Mouse (Mus musculus): ENCODE data around the gene Ntn5. TPM values are rescaled to one million over a fixed set of nuclear protein-coding genes. Genes with fewer than 3 reads are reported as not detected.

Gene Ntn5
- polyA plus RNA-seq, 1 experiment: 2.1 TPM

DNA sequence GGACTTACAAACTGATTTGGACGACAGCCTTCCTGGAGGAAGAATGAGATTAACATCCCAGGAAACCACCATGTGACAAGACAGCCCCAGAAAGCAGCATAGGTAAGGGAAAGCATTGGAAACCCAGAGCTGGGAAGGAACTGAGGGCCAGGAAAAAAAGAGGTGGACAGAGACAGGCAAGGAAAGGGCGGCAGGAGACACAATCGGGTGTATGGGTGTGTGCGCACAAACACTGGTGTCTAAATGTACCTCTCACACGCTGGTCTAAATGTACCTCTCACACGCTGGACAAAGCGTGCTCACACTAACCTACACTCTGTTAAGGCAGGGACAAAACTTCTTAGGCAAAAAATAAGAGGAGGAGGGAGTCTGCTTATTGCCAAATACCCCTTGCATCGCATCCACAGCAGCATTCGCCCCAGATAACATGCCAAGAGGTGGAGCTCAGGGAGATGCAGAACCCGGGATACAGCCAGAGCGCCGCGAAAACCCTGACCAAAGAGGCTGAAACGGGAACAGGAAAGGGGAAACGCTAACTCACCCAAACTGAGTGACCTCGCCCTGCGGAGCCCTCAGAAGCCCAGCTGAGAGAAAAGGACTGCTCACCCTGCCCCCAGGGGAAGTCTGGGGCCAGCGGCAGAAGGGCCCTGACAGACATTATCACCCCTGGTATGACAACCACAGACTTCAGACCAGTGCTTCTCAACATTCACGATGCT is 32.1 kb downstream of the Ntn5 start:
- DNase-seq (ENCODE audit: low read depth): no peak
- TF ChIP-seq POLR2A (IDR thresholded peaks at IDR 0.05; ENCODE audit: borderline replicate concordance, extremely low read depth, insufficient read depth, insufficient read length, poor library complexity, severe bottlenecking) (no peak), CTCF (IDR thresholded peaks at IDR 0.05; ENCODE audit: borderline replicate concordance, extremely low read depth, insufficient read depth, insufficient read length) (no peak)

DNA sequence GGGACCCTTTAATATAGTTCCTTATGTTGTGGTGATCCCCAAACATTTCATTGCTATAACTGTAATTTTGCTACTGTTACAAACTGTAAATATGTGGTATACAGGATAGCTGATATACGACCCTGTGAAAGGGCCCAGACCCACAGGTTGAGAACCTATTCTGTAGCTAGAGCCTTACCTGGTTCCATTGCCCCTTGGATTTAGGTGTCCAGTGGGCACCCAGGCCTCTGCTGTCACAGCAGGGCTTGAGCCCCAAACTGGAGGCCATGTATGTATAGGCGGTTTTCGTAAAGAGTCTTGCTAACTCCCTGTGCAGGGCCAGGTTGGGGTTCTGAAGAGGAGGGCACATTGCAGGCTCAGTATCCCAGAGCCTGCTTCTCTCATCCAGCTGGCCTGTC is 32.6 kb downstream of the Ntn5 start:
- TF ChIP-seq CTCF (IDR thresholded peaks at IDR 0.05; ENCODE audit: borderline replicate concordance, extremely low read depth, insufficient read depth, insufficient read length): no peak

DNA sequence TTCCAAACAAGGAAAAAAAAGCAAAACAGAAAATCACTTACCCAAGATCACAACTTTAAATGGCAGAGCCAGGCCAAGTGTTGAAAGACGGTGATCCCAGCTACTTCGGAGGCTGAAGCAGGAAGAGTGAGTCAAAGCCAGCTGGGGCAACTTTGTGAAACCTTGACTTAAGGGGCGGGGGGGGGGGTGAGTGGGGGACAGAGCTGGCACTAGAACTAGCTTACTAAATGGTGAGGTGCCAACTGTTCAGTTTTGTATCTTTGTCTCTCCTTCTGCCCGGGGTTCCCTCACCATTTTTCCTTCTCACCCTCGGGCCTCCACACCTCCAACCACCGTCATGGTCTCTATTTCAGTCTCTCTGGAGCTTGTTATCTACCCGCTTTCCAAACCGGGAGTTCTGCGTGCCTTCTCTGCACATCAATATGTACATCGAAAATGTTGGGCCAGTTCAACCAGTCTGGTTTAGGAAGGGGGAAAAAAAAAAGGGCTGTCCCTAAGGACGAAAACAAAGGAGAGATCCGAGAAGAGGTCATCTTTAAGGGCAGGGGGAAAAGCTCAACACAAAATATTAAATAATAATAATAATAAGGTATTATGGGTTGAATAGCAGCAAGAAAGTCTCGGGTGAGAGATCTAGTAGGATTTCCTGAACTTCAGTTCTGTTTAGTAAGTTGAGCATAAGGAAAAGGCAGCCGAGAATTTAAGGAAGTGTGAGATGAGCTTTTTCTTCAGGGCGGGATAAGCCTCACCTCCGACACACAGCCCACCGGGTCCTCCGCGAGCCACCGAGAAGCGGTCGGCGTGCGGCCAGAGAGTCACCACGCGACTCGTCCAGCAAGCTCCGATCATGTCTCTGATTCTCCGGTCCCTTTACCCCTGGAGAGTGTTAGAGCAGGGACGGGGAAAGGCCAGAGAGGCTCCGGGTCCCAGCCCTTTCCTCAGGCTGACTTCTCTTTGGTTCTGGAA is 33.4 kb downstream of the Ntn5 start:
- DNase-seq (ENCODE audit: low read depth): no peak
- TF ChIP-seq POLR2A (IDR thresholded peaks at IDR 0.05; ENCODE audit: borderline replicate concordance, extremely low read depth, insufficient read depth, insufficient read length, poor library complexity, severe bottlenecking): no peak
- no peak for TF ChIP-seq CTCF (IDR thresholded peaks at IDR 0.05; ENCODE audit: borderline replicate concordance, extremely low read depth, insufficient read depth, insufficient read length)

More for the DNA sequence above, 32.6 kb downstream of the Ntn5 start:
- no peak for DNase-seq (ENCODE audit: low read depth)

DNA sequence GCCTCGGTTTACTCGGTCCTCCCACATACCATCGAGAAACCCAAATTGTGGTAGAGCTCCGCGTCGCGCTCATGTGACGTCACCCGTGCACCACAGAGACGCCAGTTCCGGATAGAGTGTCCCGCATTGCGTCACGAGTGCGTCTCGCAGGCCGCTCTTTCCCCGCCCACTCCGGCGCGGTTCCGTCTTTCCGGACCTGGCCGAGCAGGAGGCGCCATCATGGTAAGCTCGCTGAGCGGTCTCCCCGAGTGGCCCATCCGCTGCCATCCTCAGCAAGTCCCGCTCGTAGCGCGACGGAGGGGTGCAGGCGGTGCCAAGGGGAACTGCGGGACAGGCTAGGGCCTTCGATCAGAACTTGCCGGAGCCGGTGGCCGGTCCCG is 34.1 kb downstream of the Ntn5 start, which contains the start of gene Sphk2:
Gene Sphk2, minus strand, starts transcription at position 85 of the 380 bp plus-strand sequence.
- TF ChIP-seq CTCF (IDR thresholded peaks at IDR 0.05; ENCODE audit: borderline replicate concordance, extremely low read depth, insufficient read depth, insufficient read length) (no peak), POLR2A (IDR thresholded peaks at IDR 0.05; ENCODE audit: borderline replicate concordance, extremely low read depth, insufficient read depth, insufficient read length, poor library complexity, severe bottlenecking) (peak; percentile 85; the same call in 1 of the 2 replicates)
- peak; percentile 99 for DNase-seq (ENCODE audit: low read depth)

DNA sequence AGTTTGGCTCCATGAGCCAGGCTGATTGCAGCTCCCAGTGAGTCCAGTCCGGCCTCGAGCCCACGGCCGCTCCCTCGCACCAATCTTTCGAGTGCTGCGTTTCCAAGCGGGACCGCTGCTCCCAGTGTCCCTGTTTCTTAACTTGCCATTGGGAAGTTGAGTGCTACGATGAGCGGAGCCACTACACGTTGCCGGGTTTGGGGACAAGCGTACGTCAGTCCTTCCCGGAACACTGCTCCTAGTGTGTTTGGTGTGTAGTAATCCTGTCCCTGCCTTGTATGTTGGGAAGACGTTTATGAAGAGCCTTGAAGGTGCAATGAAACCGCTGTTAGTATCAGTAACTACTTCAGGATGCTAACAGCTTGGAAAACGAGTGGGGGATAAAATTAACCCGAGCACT is 34.5 kb downstream of the Ntn5 start:
- TF ChIP-seq POLR2A (IDR thresholded peaks at IDR 0.05; ENCODE audit: borderline replicate concordance, extremely low read depth, insufficient read depth, insufficient read length, poor library complexity, severe bottlenecking) (no peak), CTCF (IDR thresholded peaks at IDR 0.05; ENCODE audit: borderline replicate concordance, extremely low read depth, insufficient read depth, insufficient read length) (no peak)
- DNase-seq (ENCODE audit: low read depth): no peak

DNA sequence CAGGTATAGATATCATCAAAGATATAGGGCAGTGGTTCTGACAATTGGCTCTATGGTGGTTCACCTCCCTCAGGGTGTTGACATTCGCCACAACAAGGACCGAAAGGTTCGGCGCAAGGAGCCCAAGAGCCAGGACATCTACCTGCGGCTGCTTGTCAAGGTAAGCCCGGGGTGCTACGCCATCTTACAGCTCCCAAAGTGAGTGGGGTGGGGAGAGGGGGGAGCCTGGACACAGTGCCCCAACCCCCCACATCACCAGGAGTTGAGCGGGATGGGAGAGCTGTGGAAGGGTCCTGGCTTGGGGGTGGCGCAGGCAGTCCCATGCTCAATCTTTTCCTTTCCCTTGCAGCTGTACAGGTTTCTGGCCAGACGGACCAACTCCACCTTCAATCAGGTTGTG is 35.4 kb downstream of the Ntn5 start:
- no peak for TF ChIP-seq POLR2A (IDR thresholded peaks at IDR 0.05; ENCODE audit: borderline replicate concordance, extremely low read depth, insufficient read depth, insufficient read length, poor library complexity, severe bottlenecking)
- no peak for TF ChIP-seq CTCF (IDR thresholded peaks at IDR 0.05; ENCODE audit: borderline replicate concordance, extremely low read depth, insufficient read depth, insufficient read length)

DNA sequence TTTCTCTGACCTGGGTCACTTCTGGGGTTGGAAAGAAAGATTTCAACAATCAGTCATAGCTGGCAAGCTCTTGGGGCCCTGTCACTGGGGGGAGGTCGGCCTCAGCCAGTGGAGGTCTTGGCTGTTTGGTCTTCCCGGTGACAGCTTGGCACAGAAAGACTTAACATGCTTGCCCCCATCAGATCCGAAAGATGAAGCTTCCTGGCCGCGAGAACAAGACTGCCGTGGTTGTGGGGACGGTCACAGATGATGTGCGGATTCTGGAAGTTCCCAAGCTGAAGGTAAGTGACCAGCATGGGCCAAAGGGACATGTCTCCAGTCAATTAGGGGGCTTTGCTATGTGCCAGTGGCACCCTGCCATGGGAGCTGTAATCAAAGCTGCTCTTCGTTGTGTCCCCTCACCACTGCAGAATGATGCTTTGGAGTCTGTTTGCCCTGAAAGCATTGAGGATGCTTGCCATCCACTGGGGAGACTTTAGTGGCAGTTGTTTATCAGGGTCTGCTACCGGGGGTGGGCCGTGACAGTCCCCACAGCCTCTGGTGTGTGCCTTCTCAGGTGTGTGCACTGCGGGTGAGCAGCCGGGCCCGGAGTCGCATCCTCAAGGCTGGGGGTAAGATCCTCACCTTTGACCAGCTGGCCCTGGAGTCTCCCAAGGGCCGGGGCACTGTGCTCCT is 36.1 kb downstream of the Ntn5 start:
- TF ChIP-seq CTCF (IDR thresholded peaks at IDR 0.05; ENCODE audit: borderline replicate concordance, extremely low read depth, insufficient read depth, insufficient read length) (no peak), POLR2A (IDR thresholded peaks at IDR 0.05; ENCODE audit: borderline replicate concordance, extremely low read depth, insufficient read depth, insufficient read length, poor library complexity, severe bottlenecking) (no peak)
- no peak for DNase-seq (ENCODE audit: low read depth)

More for the DNA sequence above, 35.4 kb downstream of the Ntn5 start:
- DNase-seq (ENCODE audit: low read depth): no peak

DNA sequence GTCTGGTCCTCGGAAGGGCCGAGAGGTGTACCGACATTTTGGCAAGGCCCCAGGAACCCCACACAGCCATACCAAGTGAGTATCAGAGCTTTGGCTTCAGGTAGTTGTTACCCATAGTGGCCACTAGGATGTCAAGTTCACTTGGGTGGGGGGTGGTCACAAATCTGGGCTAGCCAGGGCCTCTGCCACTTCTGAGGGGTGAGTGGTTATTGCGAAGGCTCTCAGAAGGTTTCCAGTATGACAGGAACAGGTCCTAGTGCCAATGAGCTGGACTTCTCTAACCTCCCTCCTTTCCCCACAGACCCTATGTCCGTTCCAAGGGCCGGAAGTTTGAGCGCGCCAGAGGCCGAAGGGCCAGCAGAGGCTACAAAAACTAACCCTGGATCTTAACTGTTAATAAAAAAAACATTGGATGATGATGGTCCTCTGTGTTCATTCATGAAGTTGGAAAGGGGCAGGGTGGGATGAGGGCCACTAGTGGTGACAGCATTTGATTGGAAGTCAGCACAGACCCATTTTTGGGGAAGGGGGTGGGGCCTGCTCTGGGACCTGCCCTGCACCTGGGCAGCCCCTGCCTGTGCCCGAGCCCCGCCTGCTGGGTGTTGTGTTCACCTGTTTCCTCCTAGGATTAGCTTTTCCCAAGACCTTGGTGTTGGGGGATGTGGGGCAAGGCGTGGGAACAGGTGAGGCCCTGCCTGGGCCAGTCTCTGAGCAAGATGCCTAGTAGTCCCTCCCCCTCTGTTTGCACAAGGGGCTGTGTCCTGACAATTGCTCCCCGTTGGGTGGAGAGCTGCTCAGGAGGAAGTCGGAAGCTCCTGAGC is 36.8 kb downstream of the Ntn5 start, which contains the start of gene Fam83e:
Gene Fam83e, plus strand, starts transcription at position 800 of the 821 bp plus-strand sequence.
- no peak for DNase-seq (ENCODE audit: low read depth)
- no peak for TF ChIP-seq POLR2A (IDR thresholded peaks at IDR 0.05; ENCODE audit: borderline replicate concordance, extremely low read depth, insufficient read depth, insufficient read length, poor library complexity, severe bottlenecking)
- peak; percentile 23; the same call in 1 of the 2 replicates for TF ChIP-seq CTCF (IDR thresholded peaks at IDR 0.05; ENCODE audit: borderline replicate concordance, extremely low read depth, insufficient read depth, insufficient read length)

DNA sequence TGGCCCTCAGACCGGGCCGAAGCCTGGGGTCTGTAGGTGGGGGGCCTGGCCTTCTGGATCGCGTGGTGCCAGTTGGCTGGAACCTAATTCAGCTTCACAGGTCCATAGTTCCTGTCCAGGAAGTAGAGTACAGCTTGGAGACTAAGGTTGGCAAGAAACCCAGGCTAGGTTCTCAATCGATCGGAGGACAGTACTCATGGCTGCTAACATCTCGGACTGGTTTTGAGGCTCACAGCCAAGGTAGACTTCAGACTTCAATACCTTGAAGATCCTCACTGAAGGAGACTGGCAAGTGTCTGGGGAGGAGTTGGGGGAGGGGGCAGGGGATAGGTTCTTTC is 37.4 kb downstream of the Ntn5 start:
- TF ChIP-seq CTCF (IDR thresholded peaks at IDR 0.05; ENCODE audit: borderline replicate concordance, extremely low read depth, insufficient read depth, insufficient read length) (no peak), POLR2A (IDR thresholded peaks at IDR 0.05; ENCODE audit: borderline replicate concordance, extremely low read depth, insufficient read depth, insufficient read length, poor library complexity, severe bottlenecking) (no peak)
- DNase-seq (ENCODE audit: low read depth): no peak

DNA sequence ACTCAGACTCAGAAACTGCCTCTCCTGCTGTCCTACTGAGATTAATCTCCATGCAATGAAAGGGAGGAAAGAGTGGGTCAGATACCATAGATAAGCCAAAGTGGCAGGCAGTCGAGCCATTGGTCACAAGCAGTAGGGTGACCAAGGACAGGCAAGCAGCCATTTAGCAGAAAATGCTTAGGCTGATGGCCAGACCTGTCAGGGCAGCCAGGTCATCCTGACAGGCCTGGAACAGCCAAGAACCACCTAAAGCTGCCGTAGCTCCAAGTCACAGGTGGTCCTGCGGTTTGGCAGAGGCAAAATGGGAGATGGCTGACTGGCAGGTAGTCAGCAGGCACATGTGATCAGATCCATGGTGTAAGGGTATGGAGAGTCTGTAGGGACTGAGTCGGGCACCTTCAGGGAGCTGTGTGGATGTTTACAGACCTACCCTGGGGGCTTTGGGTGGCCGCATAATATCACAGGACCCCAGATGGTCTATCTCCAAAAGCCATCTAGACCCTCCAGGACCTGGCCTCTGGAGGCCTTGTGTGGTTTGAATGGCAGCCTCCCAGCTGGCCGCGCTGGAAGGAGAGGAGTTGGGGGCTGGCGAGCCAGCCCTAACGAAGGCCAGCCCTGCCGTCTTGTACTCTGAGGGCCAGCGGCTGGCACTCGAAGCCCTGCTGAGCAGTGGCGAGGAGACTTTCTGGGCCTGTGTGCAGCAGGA is 38.0 kb downstream of the Ntn5 start:
- no peak for DNase-seq (ENCODE audit: low read depth)
- no peak for TF ChIP-seq CTCF (IDR thresholded peaks at IDR 0.05; ENCODE audit: borderline replicate concordance, extremely low read depth, insufficient read depth, insufficient read length)
